Mouse (Mus musculus) CH12F3 (cell line): Measurements from ENCODE around the gene Trpc6.

Experiments
- in situ Hi-C: fragments of 300-500 bp; cut with MboI; formaldehyde crosslinking; loops from 2 replicates; pipeline ENCODE4 v1.14.3; 2020; ENCODE audit warnings: low sequenced_read_pairs

Trpc6 gene

DNA sequence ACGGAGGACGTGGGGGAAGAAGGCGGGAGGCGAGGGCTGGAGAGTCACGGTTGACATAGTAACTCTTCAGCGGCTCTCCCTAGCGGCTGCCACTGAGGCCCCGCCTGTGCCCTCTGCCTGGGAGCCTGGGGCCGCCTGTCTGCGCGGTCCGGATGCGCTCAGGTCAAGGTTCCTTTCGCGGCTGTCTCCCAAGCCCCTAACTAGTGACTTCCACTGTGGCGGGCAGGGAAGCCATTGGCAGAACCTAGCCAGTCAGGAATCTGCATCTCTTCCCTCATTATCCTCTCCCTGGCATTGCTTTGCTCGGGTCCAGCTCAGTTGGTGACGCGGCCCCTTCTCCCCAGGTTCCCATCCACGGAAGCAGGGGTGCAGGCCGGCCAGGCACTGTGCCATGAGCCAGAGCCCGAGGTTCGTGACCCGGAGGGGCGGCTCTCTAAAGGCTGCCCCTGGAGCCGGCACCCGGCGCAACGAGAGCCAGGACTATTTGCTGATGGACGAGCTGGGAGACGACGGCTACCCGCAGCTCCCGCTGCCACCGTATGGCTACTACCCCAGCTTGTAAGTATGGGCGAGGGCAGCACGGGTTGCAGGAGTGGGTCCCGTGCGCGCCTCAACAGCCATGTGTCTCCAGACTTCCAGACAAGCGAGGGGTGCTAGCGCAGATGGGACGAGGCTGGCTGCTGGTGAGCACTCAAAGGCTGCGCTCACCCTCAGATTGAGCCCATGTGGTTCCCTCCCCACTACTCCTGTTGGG, at the start of gene Trpc6:
Gene Trpc6, plus strand, starts transcription at position 102 of the 754 bp plus-strand sequence.
- in situ Hi-C loops, result no loop called here

DNA sequence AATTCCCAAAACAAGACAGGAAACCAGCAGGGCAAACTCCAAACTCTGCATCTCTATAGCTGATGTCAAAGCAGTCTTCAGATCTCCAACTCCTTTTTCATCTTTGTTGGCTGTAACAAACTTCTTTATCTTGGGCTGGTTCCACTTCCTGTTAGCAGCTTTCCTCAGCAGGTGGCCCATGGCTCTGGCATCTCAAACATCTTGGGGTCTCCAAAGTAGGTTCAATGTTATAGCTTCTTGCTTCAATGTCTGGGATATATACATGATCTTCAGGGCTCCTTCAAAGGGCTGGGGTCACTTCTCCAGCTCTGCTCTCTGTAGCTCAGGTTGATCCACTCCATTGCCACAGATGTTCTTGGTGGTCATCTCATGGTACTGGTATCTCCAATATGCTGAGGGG, 23.0 kb upstream of the Trpc6 start:
- in situ Hi-C loops, result no loop called here

DNA sequence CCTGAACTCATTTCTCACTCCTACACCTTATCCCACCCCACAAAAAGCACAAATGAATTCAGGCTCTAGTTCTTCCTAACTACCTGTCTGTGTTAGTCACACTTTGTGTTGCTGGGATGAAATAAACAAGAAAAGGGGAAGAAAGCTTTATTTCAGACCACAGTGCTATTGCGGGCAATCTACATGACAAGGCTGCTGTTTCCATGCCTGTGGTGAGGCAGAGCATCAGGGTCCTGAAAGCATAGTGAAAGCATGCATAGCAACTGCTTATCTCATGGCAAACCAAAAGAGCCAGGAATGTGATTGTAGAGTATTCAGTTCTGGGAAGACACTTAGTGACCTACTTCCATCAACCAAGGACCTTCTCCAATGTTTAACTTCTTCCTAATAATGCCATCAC, 10.3 kb upstream of the Trpc6 start:
- in situ Hi-C loops, result no loop called here

DNA sequence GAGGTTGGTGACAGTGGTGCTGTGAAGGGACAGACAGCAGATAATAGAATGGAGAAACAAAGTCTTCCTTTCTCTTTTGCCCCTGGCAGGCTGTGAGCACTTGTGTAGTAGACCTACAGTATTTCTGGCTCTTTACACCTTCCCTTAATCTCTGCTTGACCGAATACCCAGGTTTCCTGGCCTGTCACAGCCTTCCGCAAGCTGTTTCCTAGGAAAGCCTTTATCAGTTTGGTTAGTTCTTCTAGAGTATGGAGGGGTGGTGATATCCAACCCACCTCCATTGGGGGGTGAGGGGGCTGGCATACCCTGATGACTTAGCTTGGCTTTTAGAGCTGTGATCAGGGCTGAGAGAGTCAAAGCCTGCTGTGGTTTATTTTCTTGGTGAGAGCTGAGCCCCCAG, 1.3 kb downstream of the Trpc6 start:
- in situ Hi-C loops, result no loop called here

DNA sequence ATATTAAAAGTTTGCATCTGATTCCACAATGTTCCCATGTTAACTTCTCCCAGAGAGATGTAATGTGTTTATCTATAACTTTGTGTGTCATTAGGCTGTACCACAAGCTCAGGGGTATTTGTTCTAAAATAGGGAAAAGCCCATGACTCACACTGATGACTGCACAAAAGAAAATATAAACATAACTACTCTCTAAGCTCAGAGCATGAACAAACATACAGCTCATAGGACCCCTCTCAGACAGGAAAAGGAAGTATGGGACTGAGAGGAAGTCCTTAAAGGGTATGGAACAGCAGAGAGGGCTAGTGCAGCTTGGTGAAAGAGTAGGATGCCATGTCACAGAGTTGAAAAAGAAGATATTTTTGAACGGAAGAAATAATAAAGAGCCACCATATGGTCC, 14.6 kb downstream of the Trpc6 start:
- in situ Hi-C loops, result no loop called here

DNA sequence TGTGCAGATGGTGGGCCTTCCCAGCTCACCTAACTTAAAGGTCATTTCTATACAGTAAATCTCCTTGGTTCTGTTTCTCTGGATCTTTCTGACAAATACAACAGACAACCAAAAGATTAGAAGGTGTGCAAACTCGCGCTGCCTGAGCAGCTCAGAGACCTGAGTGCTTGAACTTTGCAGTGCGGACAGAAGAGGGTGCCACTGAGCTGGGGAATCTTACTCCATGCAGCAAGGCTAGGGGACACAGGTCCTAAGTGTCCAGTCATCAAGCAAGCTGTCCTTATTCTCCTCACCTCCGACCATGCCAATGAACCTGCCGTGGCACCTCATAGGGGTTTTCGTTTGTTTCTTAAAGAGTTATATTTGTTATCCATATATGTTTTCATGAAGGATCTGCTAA, 48.7 kb downstream of the Trpc6 start:
- in situ Hi-C loops, result no loop called here

DNA sequence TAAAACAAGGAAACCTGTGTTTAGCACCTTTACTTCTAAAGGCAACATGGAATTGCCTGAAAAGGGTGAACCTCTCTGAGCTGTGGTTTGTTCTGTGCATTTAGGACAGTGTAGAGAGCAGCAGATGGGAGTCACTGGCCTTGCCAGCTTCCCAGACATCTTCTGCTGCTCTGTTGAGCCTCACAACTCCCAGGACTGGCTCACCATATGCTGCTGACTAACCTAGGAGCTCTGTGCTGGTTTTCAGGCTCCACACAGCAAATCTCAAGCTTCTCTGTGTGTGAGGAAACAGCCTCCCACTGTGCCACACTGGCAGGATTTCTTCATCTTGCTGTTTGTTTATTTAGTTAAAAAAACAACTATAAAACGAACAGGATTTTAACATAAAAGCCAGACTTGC, 53.1 kb downstream of the Trpc6 start:
- in situ Hi-C loops, result no loop called here

DNA sequence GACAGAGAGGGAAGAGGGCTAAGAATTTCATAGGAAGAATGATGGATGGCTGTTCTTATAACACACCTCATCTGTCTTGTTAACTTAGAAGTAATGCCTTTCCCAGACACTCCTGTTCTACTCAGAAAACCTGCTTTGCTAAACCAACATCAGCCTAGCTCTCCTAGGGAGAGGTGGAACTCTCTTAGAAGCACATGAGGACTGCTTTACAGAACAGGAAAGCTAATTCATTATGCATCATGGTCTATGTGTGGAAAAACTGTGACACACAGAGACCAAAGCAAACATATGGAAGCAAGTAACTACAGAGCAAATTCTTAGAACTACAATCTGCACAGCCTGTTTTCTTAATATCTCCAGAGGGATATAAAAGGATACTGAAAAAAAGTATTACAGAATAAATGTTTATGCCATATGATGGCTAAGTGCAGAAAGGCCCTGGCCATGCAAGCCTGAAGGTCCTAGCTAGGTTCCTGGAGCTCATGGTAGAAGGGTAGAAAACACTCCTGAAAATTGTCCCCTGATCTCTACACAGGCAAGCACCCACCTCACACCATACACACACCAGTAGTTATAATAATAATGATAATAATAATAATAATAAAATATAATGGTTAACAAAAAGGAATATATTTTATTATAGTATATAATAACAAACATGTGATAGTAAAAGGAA, 63.0 kb downstream of the Trpc6 start:
- in situ Hi-C loops, result no loop called here

DNA sequence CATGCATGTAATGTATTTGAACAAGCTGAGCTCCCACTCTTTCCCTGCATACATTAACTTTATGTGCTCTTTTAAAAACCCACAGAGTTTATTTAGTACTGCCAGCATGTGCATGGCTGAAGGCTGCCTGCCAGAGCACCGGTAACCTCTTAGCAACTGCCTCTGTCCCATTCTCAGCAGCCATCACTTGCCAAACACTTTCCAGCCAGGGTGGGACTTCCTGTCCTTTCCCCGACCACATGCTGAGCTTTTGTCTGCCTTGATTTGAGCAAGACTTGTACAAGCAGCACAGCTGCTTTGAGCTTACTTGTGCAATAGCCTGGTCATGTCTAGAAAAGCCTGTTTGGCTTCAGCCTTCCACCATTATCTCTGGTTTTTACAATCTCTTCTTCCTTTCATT, 90.4 kb downstream of the Trpc6 start:
- in situ Hi-C loops, result no loop called here

DNA sequence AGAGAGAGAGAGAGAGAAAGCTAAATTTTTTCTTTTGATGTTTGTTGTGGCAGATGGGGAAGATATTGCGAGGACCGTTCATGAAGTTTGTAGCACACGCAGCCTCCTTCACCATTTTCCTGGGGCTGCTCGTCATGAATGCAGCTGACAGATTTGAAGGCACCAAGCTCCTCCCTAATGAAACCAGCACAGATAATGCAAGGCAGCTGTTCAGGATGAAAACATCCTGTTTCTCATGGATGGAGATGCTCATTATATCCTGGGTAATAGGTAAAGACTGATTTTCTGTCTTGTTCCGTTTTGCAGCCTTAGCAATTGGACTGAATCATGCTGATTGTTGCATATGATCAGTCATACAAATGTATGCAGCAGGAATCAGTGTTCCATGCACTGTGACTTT, 99.5 kb downstream of the Trpc6 start:
- in situ Hi-C loops, result no loop called here

DNA sequence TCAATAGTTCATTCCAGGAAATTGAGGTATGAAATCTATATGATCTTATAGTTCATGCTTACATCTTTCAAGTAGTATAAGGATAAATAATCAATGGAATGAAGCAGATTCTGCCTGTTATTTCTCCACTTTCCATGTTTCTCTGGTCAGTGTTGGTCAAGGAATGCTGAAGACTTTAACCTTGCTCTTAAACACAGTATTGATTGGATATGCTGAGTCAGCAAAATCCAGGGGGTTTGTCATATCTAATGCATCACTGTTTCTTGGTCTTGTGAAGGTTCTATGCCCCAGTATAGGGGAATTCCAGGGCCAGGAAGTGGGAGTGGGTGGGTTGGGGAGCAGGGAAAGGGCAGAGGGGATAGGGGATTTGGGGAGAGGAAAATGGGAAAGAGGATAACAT, 111.4 kb downstream of the Trpc6 start:
- in situ Hi-C loops, result no loop called here

DNA sequence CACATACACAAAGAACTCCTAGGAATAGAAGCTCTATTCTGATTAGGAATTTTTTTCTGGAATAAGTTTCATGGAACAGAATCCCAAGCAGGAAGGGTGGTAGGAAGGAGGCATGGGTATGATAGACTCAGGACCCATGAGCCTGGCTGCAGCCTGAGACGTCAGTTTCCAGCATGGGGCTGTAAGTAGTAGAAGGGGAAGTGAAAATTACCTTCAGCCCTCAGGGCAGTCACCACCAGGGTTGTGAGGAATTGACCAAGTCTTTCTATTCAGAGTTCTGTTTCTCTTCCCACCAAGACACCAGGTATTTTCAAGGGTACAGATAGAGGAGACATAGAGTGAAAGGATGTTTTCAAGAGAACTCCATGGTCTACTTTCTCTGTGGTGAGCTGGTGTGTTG, 129.0 kb downstream of the Trpc6 start:
- in situ Hi-C loops, result no loop called here

DNA sequence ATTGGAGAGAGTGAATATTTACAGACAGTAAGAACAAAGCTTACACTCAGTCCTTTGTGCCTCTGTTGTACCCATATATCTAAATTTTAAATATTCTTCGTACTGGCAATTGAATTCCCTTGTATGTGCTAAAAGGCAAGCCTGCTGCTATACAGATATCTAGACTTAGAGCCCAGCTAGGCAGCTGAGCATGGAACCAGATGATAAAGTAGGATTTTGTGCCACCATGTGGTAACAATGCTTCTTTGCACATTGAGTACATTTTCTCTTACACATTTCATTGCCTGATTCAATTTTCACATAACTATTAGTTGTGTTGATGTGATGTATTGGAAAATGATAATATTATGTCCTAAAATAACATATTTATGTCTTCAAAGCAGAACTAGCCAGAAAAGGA, 132.7 kb downstream of the Trpc6 start:
- in situ Hi-C loops, result no loop called here

DNA sequence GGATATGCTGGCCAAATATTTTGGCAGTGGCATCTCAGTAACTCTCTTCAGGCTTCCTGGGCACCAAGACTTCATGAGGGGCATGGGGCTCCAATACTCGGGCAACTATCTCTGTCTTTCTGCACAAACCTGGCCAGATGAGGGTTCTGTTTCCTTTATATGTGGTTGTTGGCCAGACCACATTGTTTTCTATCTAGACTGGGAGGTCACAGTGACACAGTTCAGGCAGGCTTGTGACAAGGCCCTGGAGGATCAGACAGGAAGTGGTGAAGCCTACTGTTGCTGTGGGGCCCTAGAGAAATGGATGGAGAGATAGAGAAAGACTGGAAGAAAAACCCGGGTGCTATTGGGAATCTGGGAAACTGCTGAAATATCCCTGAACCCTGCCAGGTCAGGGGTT, 149.2 kb downstream of the Trpc6 start:
- in situ Hi-C loops, result no loop called here

DNA sequence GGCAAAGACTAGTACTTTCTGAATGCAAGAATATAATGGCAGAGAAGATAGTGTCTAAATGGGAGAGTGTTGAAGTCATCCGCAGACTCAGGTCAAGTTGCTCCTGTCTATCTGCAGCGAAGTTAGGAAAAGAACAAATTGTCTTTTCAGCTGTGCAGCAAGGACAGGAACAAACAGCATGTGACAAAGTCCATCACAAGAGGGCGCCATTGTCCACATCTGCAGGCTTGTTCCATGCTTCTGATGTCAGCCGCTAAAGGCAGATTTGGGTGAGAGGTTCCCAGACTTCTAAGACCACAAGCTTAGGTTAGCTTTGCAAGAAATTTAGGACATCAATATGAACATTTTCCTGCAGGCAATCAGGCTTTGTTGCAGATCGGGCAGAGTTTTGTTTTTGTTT, 156.7 kb downstream of the Trpc6 start:
- in situ Hi-C loops, result no loop called here

DNA sequence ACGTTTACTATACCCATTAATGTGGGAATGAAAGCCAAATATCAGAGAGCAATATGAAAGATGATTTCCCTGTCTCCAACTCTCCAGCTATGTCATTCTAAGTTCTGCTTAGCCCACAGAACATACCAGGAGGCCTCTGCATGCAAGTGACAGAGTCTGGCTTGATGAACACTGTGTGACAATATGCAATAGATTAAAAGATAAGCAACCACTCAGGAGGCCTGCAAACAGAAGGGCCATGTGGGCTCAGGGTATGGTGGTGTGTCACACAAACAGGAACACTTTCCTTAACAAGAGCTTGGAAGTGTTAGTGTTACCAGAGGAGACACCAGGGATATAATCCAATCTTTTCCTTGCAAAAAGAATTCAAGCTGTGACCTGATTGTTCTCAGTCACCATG, 159.6 kb downstream of the Trpc6 start:
- in situ Hi-C loops, result no loop called here

DNA sequence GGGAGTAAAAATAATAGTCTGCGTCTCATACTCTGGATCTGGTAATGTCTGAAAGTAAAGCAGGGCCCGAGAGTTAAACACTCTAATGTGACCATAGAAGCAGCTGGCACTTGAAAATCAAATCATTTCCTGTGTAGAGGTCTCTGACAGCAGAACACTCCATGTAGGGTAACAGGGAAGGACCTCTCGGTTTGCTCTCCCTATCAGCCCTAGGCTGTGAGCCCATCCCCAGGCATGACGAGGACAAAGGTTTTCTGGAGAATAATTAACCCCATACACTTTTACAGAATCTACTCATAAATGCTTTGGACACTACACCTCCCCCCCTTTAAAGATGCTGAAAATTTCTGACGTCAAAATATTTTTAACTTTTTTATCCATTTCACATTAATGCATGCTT, 160.0 kb downstream of the Trpc6 start:
- in situ Hi-C loops, result no loop called here

DNA sequence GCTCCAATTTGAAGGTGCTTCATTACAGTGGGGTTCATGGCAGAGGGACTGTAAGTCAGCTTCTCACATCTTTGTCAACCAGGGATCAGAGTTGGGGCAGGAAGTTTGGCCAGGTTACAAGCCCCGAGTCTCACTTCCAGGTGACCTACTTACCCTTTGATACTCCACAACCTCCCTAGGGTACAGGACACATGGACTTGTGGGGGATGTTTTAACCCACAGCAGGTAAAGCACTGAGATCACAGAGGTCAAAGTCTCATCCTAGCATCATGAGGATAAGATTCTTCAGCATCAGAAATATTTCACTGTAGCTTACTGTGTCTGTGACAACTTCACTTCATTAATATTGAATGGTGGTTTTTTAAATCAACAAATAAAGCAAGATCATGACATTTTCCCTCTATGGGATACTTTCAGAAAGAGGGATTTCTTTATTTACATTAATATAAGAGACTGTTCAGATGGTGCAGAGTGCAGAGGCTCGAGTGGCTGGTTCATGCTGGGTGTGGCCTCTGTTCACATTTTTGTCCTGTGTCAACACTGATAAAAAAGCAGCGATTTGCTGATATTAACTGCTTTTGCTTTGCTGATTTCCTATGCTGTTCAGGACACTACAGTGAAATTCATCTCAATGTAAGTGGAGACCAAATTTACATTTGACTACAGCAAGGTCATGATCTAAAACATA, 166.3 kb downstream of the Trpc6 start:
- in situ Hi-C loops, result no loop called here

DNA sequence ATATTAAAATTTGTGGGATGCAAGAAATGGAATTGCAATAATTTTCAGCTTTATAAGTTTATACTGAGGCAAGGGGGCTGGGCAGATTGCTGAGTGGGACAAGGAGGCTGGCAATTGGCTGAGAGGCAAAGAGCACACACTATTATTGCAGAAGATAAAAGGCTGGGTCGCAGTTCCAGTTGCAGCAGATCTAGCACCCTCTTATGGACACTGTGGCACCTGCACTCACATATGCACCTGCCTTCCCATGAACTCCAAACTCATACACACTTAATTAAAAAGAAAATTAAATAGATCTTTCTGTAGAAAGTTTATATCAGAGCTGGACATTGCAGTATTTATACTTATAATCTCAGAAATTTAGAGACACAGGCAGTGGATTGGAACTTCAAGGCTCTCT, 175.1 kb downstream of the Trpc6 start:
- in situ Hi-C loops, result no loop called here

DNA sequence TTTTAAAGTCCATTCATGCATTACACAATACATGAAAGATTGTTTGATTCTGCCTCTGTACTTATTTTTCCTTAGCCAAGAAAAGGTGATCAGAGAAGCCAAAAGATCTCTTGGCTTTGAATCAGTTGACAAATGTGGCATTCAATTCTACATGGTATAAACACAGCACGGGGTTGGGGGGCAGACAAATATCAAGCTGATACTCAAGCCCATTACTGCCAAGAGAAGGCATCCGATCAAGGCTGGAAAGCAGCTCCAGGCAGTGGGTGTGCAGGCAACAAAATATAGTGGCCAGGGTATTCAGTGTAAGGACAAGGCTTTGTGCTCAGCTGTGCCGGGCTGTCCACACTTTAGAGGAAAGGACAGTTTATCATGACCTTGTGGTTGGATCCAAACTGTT, 185.1 kb downstream of the Trpc6 start:
- in situ Hi-C loops, result no loop called here
